Mouse (Mus musculus) embryo, embryonic 11 days (tissue): ENCODE results near the gene B4galt4.
"Not testable (repeated sequence)": the region's sequence is repeated elsewhere in the genome, so short reads cannot be mapped to it uniquely, and the experiment has no call there.

Source experiments
- DNase-seq: peaks from one replicate; pipeline ENCODE4 v3.0.0-alpha.2; 2015

The B4galt4 gene

GRCm38 (mm10) chr16:38742113-38742658 is at the start of gene B4galt4:
B4galt4 (plus strand) TSS chr16:38742264.
- peak; percentile 89 for DNase-seq

- no peak for DNase-seq
Observed at GRCm38 (mm10) chr16:38694906-38695540, 47.0 kb upstream of the B4galt4 start.

- DNase-seq: no peak
Observed at GRCm38 (mm10) chr16:38695557-38695956, 46.5 kb upstream of the B4galt4 start.

- no peak for DNase-seq
Observed at GRCm38 (mm10) chr16:38697611-38698010, 44.5 kb upstream of the B4galt4 start.

GRCm38 (mm10) chr16:38700392-38701162 is 41.5 kb upstream of the B4galt4 start:
- DNase-seq: no peak

GRCm38 (mm10) chr16:38701492-38702185 is 40.4 kb upstream of the B4galt4 start:
- peak; percentile 71 for DNase-seq

GRCm38 (mm10) chr16:38702316-38702715 is 39.7 kb upstream of the B4galt4 start:
- DNase-seq: no peak

GRCm38 (mm10) chr16:38703501-38703900 is 38.6 kb upstream of the B4galt4 start:
- peak; percentile 33 for DNase-seq

- DNase-seq: no peak
Observed at GRCm38 (mm10) chr16:38705531-38706281, 36.4 kb upstream of the B4galt4 start.

- DNase-seq: no peak
Observed at GRCm38 (mm10) chr16:38706782-38707181, 35.3 kb upstream of the B4galt4 start.

- no peak for DNase-seq
Observed at GRCm38 (mm10) chr16:38708962-38709520, 33.0 kb upstream of the B4galt4 start.

GRCm38 (mm10) chr16:38711245-38711644 is 30.8 kb upstream of the B4galt4 start:
- DNase-seq: no peak

- peak; percentile 51 for DNase-seq
Observed at GRCm38 (mm10) chr16:38712105-38712504, 30.0 kb upstream of the B4galt4 start.

GRCm38 (mm10) chr16:38712581-38713403 is 29.3 kb upstream of the B4galt4 start, which contains the start of gene Arhgap31:
Arhgap31 (minus strand) TSS chr16:38713274.
- DNase-seq: peak; percentile 84

GRCm38 (mm10) chr16:38713404-38714258 is 28.4 kb upstream of the B4galt4 start:
- DNase-seq: no peak

- not testable (repeated sequence) for DNase-seq
Observed at GRCm38 (mm10) chr16:38714259-38714526, 27.9 kb upstream of the B4galt4 start.

- DNase-seq: no peak
Observed at GRCm38 (mm10) chr16:38721377-38721776, 20.7 kb upstream of the B4galt4 start.

- no peak for DNase-seq
Observed at GRCm38 (mm10) chr16:38724256-38724655, 17.8 kb upstream of the B4galt4 start.

- DNase-seq: no peak
Observed at GRCm38 (mm10) chr16:38724974-38725373, 17.1 kb upstream of the B4galt4 start.

GRCm38 (mm10) chr16:38728576-38729132 is 13.4 kb upstream of the B4galt4 start:
- DNase-seq: no peak
